Mouse (Mus musculus): ENCODE data around the gene Dolpp1.

DNA sequence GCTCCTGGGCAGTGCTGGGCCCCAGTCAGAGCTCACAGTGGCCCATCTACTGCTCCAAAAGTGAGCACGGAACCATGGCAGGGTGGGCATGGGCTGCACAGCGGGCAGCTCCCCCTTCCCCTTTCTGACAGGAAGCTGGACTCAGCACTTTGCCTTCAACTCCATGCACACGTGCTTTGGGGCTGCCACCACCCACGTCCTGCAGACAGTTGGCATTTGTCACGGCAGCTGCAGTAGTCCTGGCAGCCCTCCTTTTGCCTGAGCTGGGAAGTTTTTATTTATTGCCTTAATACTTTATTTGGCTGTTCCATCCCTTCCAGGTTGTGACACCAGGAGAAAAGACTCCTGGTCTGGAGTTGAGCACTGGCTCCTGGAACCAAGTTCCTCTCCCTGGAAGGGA, 7.2 kb upstream of the Dolpp1 start:
- TF ChIP-seq CTCF (IDR thresholded peaks at IDR 0.05; ENCODE audit: low read depth): no peak
- TF ChIP-seq EP300 (IDR thresholded peaks at IDR 0.05; ENCODE audit: low read depth): no peak

Data from liver, postnatal 0 days (tissue).